Mouse (Mus musculus) limb, embryonic 14.5 days (tissue): ENCODE data around the gene Myo3b. TPM values are rescaled to one million over a fixed set of nuclear protein-coding genes. Genes with fewer than 3 reads are reported as not detected.

Experiments
- ATAC-seq: fragments of 200-750 bp; cut with Nextera tagmentation; 2 replicates; pipeline ENCODE4 v1.8.0; 2017; ENCODE audit warnings: low read depth, moderate number of reproducible peaks, moderate TSS enrichment; ENCODE audit not compliant: low FRiP score
- DNase-seq: peaks from one replicate; pipeline ENCODE4 v3.0.0-alpha.2; 2015; ENCODE audit warnings: low spot score
- H3K27ac ChIP-seq: fragments of 300-500 bp; sonication (generic); replicated peaks from 2 replicates; pipeline ENCODE4 v1.5.1; 2014; ENCODE audit warnings: low read depth, mild to moderate bottlenecking, low read length, moderate library complexity, mixed read lengths
- H3K27me3 ChIP-seq: fragments of 300-500 bp; sonication (generic); 2 replicates; pipeline ENCODE4 v1.6.1; 2014; ENCODE audit warnings: low read length, mixed read lengths; ENCODE audit not compliant: control insufficient read depth, insufficient read depth
- H3K36me3 ChIP-seq: fragments of 300-500 bp; sonication (generic); 2 replicates; pipeline ENCODE4 v1.6.1; 2014; ENCODE audit warnings: mild to moderate bottlenecking, low read length, moderate library complexity, mixed read lengths; ENCODE audit not compliant: control insufficient read depth, insufficient read depth
- H3K4me1 ChIP-seq: fragments of 300-500 bp; sonication (generic); 2 replicates; pipeline ENCODE4 v1.6.1; 2014; ENCODE audit warnings: antibody characterized with exemption, low read length, mixed read lengths; ENCODE audit not compliant: control insufficient read depth, insufficient read depth
- H3K4me2 ChIP-seq: fragments of 300-500 bp; sonication (generic); replicated peaks from 2 replicates; pipeline ENCODE4 v1.6.1; 2014; ENCODE audit warnings: low read depth, mild to moderate bottlenecking, low read length, moderate library complexity; ENCODE audit not compliant: severe bottlenecking
- H3K4me3 ChIP-seq: fragments of 300-500 bp; sonication (generic); replicated peaks from 2 replicates; pipeline ENCODE4 v1.5.1; 2014; ENCODE audit warnings: low read length
- H3K9ac ChIP-seq: fragments of 300-500 bp; sonication (generic); 2 replicates; pipeline ENCODE4 v1.6.1; 2014; ENCODE audit warnings: mild to moderate bottlenecking, low read depth, low read length, moderate library complexity; ENCODE audit not compliant: severe bottlenecking
- H3K9me3 ChIP-seq: fragments of 300-500 bp; sonication (generic); 2 replicates; pipeline ENCODE4 v1.6.1; 2016; ENCODE audit warnings: low read length; ENCODE audit not compliant: control insufficient read depth
- POLR2A ChIP-seq: fragments of 200-500 bp; IDR thresholded peaks from 2 replicates; pipeline ENCODE4 v1.8.0; 2012; ENCODE audit warnings: inconsistent platforms, mild to moderate bottlenecking, moderate library complexity, borderline replicate concordance; ENCODE audit not compliant: insufficient read depth, insufficient read length; ENCODE audit errors: extremely low read depth
- WGBS: fragments of 180-500 bp; shearing (Covaris S2); extraction: QIAGEN DNeasy Blood & Tissue Kit; methylation state at CpG from one replicate; pipeline ENCODE4 v1.1.7; 2014; 5-methylcytosine and 5-hydroxymethylcytosine counted together
- polyA plus RNA-seq, 2 experiments: library from polyadenylated mRNA; depleted of rRNA in 1 of 2; stranded (reverse) in 1 of 2; unstranded in 1 of 2; fragments of >200 nt; fragmentation: Nextera tagmentation in 1 of 2; extraction: Ambion mirVana in 1 of 2; gene quantifications; 2 replicates each; pipeline versions ENCODE4 v1.2.1 to v1.2.3; 2012 to 2014

Gene Myo3b
- polyA plus RNA-seq, 2 experiments = 0.04 TPM; not detected in 1

GRCm38 (mm10) chr2:70327602-70328001, 288.7 kb downstream of the Myo3b start:
- Histone ChIP-seq H3K27me3 (no peaks in the 10 kb centered on the region), H3K4me2 (no peak overlapping the region), H3K9me3 (no peaks in the 10 kb centered on the region), H3K36me3 (no peaks in the 10 kb centered on the region), H3K9ac (no peak overlapping the region), H3K4me3 (no peak overlapping the region), H3K4me1 (no peaks in the 10 kb centered on the region), H3K27ac (no peak overlapping the region)
- WGBS = 76% methylated on average over 11 of the region's 11 CpGs
- ATAC-seq = no peak
- no peak for TF ChIP-seq POLR2A
- DNase-seq = no peak

GRCm38 (mm10) chr2:70332905-70333304, 294.0 kb downstream of the Myo3b start:
- DNase-seq (no peak), ATAC-seq (no peak)
- no peak for TF ChIP-seq POLR2A
- Histone ChIP-seq H3K27ac (no peak overlapping the region), H3K4me1 (peaks cover 11% of the 10 kb centered on the region), H3K9me3 (no peaks in the 10 kb centered on the region), H3K36me3 (no peaks in the 10 kb centered on the region), H3K4me3 (no peak overlapping the region), H3K9ac (no peak overlapping the region), H3K4me2 (no peak overlapping the region), H3K27me3 (no peaks in the 10 kb centered on the region; the same call in 1 of the 2 replicates)
- 82% methylated on average over 6 of the region's 6 CpGs for WGBS

- Histone ChIP-seq H3K27ac (no peak overlapping the region), H3K9me3 (no peaks in the 10 kb centered on the region), H3K4me2 (no peak overlapping the region), H3K4me1 (peaks cover 12% of the 10 kb centered on the region), H3K4me3 (no peak overlapping the region), H3K9ac (no peak overlapping the region), H3K27me3 (no peaks in the 10 kb centered on the region; the same call in 1 of the 2 replicates), H3K36me3 (no peaks in the 10 kb centered on the region)
- no peak for DNase-seq
- TF ChIP-seq POLR2A = no peak
- ATAC-seq = no peak
- 80% methylated on average over 6 of the region's 6 CpGs for WGBS
Measured at GRCm38 (mm10) chr2:70333553-70333952, 294.6 kb downstream of the Myo3b start.

GRCm38 (mm10) chr2:70336551-70336950, 297.6 kb downstream of the Myo3b start:
- H3K27ac ChIP-seq = no peak overlapping the region
- TF ChIP-seq POLR2A = no peak
- ATAC-seq = no peak

GRCm38 (mm10) chr2:70337208-70337611, 298.3 kb downstream of the Myo3b start:
- peak overlapping the region; percentile 16; the same call in 1 of the 2 replicates for H3K4me2 ChIP-seq
- no peak for TF ChIP-seq POLR2A
- no peak overlapping the region for H3K9ac ChIP-seq
- 34% methylated on average over 7 of the region's 7 CpGs for WGBS
- no peaks in the 10 kb centered on the region for H3K9me3 ChIP-seq
- ATAC-seq (no peak), DNase-seq (peak; percentile 29)
- H3K4me3 ChIP-seq = no peak overlapping the region
- H3K27me3 ChIP-seq = no peaks in the 10 kb centered on the region; the same call in 1 of the 2 replicates
- peaks cover 12% of the 10 kb centered on the region for H3K4me1 ChIP-seq
- H3K36me3 ChIP-seq = no peaks in the 10 kb centered on the region
- no peak overlapping the region for H3K27ac ChIP-seq

More at GRCm38 (mm10) chr2:70336551-70336950, 297.6 kb downstream of the Myo3b start:
- H3K4me3 ChIP-seq = no peak overlapping the region
- H3K4me2 ChIP-seq = no peak overlapping the region
- 66% methylated on average over 6 of the region's 6 CpGs for WGBS
- H3K4me1 ChIP-seq = peaks cover 12% of the 10 kb centered on the region
- no peaks in the 10 kb centered on the region for H3K36me3 ChIP-seq
- H3K9me3 ChIP-seq = no peaks in the 10 kb centered on the region
- DNase-seq = no peak
- H3K9ac ChIP-seq = no peak overlapping the region
- no peaks in the 10 kb centered on the region; the same call in 1 of the 2 replicates for H3K27me3 ChIP-seq
